Mouse (Mus musculus): ENCODE measurements around the gene Ifnk.

Ifnk gene

GRCm38 (mm10) chr4:35151756-35152155 is at the start of gene Ifnk:
TSS of gene Ifnk (plus strand) at chr4:35152056.
- DNase-seq = no peak

- DNase-seq = no peak
These were observed 46.6 kb upstream of the Ifnk start for GRCm38 (mm10) chr4:35105115-35105773.

GRCm38 (mm10) chr4:35112452-35112851 is 39.4 kb upstream of the Ifnk start:
- DNase-seq = no peak

GRCm38 (mm10) chr4:35113516-35114248 is 38.2 kb upstream of the Ifnk start:
- DNase-seq = no peak

GRCm38 (mm10) chr4:35114950-35115349 is 36.9 kb upstream of the Ifnk start:
- no peak for DNase-seq

GRCm38 (mm10) chr4:35115933-35116332 is 35.9 kb upstream of the Ifnk start:
- DNase-seq = no peak

- no peak for DNase-seq
These were observed 34.7 kb upstream of the Ifnk start for GRCm38 (mm10) chr4:35117144-35117543.

GRCm38 (mm10) chr4:35118851-35119250 is 33.0 kb upstream of the Ifnk start:
- DNase-seq = no peak

GRCm38 (mm10) chr4:35120159-35120558 is 31.7 kb upstream of the Ifnk start:
- no peak for DNase-seq

GRCm38 (mm10) chr4:35120575-35120974 is 31.3 kb upstream of the Ifnk start:
- no peak for DNase-seq

GRCm38 (mm10) chr4:35121060-35121459 is 30.8 kb upstream of the Ifnk start:
- DNase-seq = no peak

- no peak for DNase-seq
These were observed 28.8 kb upstream of the Ifnk start for GRCm38 (mm10) chr4:35123087-35123486.

GRCm38 (mm10) chr4:35124027-35124426 is 27.8 kb upstream of the Ifnk start:
- no peak for DNase-seq

GRCm38 (mm10) chr4:35125299-35125777 is 26.5 kb upstream of the Ifnk start:
- DNase-seq = no peak

- DNase-seq = no peak
These were observed 25.1 kb upstream of the Ifnk start for GRCm38 (mm10) chr4:35126776-35127175.

GRCm38 (mm10) chr4:35127759-35128158 is 24.1 kb upstream of the Ifnk start:
- DNase-seq = no peak

- no peak for DNase-seq
These were observed 21.4 kb upstream of the Ifnk start for GRCm38 (mm10) chr4:35130411-35130948.

GRCm38 (mm10) chr4:35131592-35131991 is 20.3 kb upstream of the Ifnk start:
- DNase-seq = no peak

GRCm38 (mm10) chr4:35133411-35133810 is 18.4 kb upstream of the Ifnk start:
- DNase-seq = no peak

GRCm38 (mm10) chr4:35134846-35135611 is 16.8 kb upstream of the Ifnk start:
- no peak for DNase-seq

GRCm38 (mm10) chr4:35135806-35136205 is 16.1 kb upstream of the Ifnk start:
- DNase-seq = no peak

GRCm38 (mm10) chr4:35136996-35137395 is 14.9 kb upstream of the Ifnk start:
- no peak for DNase-seq

- no peak for DNase-seq
These were observed 13.8 kb upstream of the Ifnk start for GRCm38 (mm10) chr4:35138077-35138476.
